Mouse (Mus musculus) adrenal gland (tissue): ENCODE measurements around the gene Uckl1.

Experiments
- intact Hi-C: fragments of 180-260 bp; cut with DNase I; formaldehyde crosslinking; loops from one replicate; pipeline ENCODE4 v1.15.1; 2025
- microRNA-seq, 2 experiments: library from miRNA; unstranded; fragments of <30 nt; microRNA quantifications; one replicate each; pipeline ENCODE4; 2019

The Uckl1 gene

DNA sequence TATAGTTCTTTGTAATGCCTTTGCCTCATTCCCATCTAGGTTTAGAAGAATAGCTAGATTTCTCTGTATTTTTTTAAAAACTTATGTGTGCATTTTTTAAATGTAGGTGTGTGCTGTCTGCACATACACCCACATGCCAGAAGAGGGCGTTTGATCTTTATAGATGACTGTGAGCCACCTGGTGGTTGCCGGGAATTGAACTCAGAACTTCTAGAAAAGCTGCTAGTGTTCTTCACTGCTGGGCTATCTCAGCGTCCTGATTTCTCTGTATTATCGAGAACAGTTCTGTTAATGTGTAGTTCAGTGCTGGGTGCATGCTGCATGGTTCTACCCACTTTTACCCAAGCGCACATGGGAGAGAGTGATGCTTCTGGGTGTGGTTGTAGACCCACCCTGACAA lies 61.9 kb downstream of the Uckl1 start:
- intact Hi-C loops = loop anchor here (10.0 kb wide), 1 partner anchor 52 kb away; no protein-coding TSS in a partner anchor

DNA sequence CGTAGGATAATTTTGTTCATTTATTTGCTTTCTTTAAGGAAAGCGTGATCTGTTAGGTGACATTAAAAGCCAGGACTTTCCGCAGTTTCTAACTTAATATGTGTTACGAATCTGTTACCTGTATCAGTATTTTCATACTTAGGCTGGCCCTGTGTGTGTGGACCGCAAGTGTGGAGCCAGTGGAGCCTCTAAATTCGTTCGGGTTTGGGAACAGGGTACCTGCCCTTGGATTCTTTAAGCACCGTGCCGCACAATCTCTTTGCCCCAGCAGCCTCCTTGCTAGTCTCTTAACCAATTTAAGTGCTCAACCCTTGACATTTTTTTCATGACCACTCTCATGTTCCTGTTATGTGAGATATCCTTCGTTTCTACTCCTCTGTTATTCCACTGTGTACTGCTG lies 63.2 kb downstream of the Uckl1 start:
- intact Hi-C loops = loop anchor here (10.0 kb wide), 1 partner anchor 53 kb away; no protein-coding TSS in a partner anchor

DNA sequence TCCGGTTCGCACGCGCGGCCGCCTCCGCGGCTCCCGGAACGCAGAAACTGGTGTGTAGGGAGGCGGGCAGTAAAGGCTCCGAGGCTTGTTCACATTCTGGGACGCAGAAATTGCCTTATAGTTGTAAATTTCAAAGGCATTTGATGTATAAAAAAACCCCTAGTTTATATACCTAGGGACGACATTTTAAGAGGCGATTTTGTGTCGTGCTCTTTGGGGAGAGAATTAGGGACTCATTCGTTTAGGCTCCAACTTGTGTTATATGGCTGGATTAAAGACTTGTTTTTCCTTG lies 63.8 kb downstream of the Uckl1 start:
- intact Hi-C loops = loop anchor here (10.0 kb wide), 1 partner anchor 54 kb away; no protein-coding TSS in a partner anchor

DNA sequence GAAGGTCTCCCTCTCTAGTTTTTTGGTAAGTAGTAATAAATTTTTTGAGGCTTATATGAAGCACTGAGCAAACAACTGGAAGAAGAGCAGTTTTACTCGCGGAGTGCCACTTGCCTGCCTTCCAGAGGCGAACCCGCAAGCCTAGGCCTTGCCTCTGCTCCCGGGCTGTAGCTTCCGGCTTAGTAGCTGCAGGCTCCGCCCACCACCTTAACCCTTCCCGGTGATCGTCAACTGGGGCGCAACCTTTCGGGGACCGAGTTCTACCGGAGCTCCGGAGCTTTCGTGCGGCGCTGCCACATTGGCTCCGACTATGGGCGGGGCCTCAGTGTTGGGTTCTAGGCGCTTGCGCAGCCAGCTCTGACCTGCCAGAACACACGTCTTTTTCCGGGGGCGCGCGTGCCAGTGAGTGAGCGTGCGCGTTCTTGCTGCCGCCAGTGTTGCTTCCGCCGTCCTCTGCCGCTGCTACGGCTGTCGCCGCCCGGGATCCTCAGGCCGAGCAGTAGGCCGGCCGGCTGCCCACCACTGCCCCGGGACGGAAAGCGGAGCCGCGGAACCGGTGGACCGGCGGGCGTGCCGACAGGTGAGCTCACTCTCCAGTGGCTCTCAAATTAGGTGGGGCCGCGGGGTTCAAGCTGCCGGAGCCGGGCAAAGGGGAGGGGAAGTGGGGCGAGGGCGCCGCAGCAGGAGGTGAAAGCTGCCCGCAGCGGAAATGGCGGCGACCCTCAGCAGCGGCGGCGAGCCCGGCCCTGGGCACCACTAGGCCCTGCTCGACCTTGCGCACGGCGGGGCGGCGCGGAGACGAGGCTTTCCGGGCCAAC lies 64.4 kb downstream of the Uckl1 start, which contains the start of gene Dnajc5:
Dnajc5 (plus strand) TSS at position 368 of the 818 bp plus-strand sequence.
- intact Hi-C loops = loop anchor here (10.0 kb wide), 1 partner anchor 54 kb away; no protein-coding TSS in a partner anchor

DNA sequence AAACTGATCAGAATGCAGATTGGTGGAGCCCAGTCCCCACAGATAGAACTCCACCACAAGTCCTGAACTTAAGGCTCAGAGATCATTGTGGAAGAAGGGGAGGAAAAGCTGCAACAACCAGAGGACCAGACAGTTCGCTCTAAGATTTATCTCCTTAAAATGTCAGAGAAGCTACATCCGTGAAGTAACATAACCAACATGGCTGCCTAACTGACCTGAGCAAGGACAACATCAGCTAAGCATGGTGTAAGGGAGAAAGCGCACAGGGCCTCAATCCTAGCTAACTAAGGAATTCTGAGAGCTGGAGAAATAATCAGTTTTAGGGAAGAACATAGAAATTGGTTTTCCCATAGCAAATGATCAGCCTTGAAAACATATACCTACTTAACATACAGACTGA lies 65.5 kb downstream of the Uckl1 start:
- intact Hi-C loops = no loop called here

Small RNA genes lying within 50 kb of the gene (microRNA-seq; reads per million reads assigned to microRNA genes)
- 0 reads per million in 2 experiments for gene Mir7006
